8 mouse cellular contexts compared by ENCODE assay signal in genomic region chr8:120378306-120378705, GRCm38 (mm10).
DNase-seq lines count a peak whose midpoint lies in the region; ATAC-seq and TF ChIP-seq lines count a peak whose summit lies in the region.

No protein-coding gene starts in this region.

- 39% methylated on average over 16 of the region's 16 CpGs for WGBS in forebrain, embryonic 13.5 days
- 25% methylated on average over 16 of the region's 16 CpGs for WGBS in forebrain, embryonic 15.5 days
- 33% methylated on average over 16 of the region's 16 CpGs for WGBS in forebrain, postnatal 0 days
- 18% methylated on average over 16 of the region's 16 CpGs for WGBS in kidney, adult 2 months

- H3K36me3 ChIP-seq in forebrain, embryonic 13.5 days (ENCODE audit: poor library complexity, severe bottlenecking) = no peaks in the 10 kb centered on the region
- no peaks in the 10 kb centered on the region for H3K36me3 ChIP-seq in forebrain, embryonic 15.5 days
- no peaks in the 10 kb centered on the region for H3K36me3 ChIP-seq in forebrain, postnatal 0 days (ENCODE audit: insufficient read depth)
- H3K36me3 ChIP-seq in kidney, adult 2 months (ENCODE audit: control insufficient read depth, insufficient read depth, low read length) = no peaks in the 10 kb centered on the region

- H3K4me3 ChIP-seq in forebrain, embryonic 13.5 days = no peak overlapping the region
- H3K4me3 ChIP-seq in forebrain, embryonic 15.5 days = no peak overlapping the region
- H3K4me3 ChIP-seq in forebrain, postnatal 0 days (ENCODE audit: low read depth, low read length) = no peak overlapping the region
- no peak overlapping the region for H3K4me3 ChIP-seq in kidney, adult 2 months (ENCODE audit: insufficient read depth, low read depth, low read length)

- ATAC-seq in forebrain, embryonic 13.5 days = no peak
- ATAC-seq in forebrain, embryonic 15.5 days (replicated peaks) = no peak
- ATAC-seq in forebrain, postnatal 0 days = no peak

- intact Hi-C loops in left cerebral cortex, postnatal 14 days (cut with DNase I) = no loop called here

- no peak overlapping the region; the same call in 1 of the 2 replicates for H3K27ac ChIP-seq in forebrain, embryonic 13.5 days
- no peak overlapping the region; the same call in 1 of the 2 replicates for H3K27ac ChIP-seq in forebrain, embryonic 15.5 days (replicated peaks)
- H3K27ac ChIP-seq in forebrain, postnatal 0 days (ENCODE audit: low read depth, low read length) = no peak overlapping the region
- no peak overlapping the region for H3K27ac ChIP-seq in kidney, adult 2 months (ENCODE audit: insufficient read depth, low read depth, low read length)

- TF ChIP-seq POLR2A in kidney, adult 2 months (IDR thresholded peaks at IDR 0.05; ENCODE audit: low read depth, low read length) = no peak

- H3K27me3 ChIP-seq in forebrain, embryonic 13.5 days = no peaks in the 10 kb centered on the region
- no peaks in the 10 kb centered on the region for H3K27me3 ChIP-seq in forebrain, embryonic 15.5 days
- H3K27me3 ChIP-seq in forebrain, postnatal 0 days (ENCODE audit: insufficient read depth, low read length) = no peaks in the 10 kb centered on the region
- no peaks in the 10 kb centered on the region for H3K27me3 ChIP-seq in kidney, adult 2 months (replicated peaks; ENCODE audit: control insufficient read depth, insufficient read depth, low read length)

- no peak overlapping the region for H3K4me2 ChIP-seq in forebrain, embryonic 13.5 days
- H3K4me2 ChIP-seq in forebrain, embryonic 15.5 days (replicated peaks) = no peak overlapping the region
- H3K4me2 ChIP-seq in forebrain, postnatal 0 days (ENCODE audit: low read depth) = no peak overlapping the region

- no peak for TF ChIP-seq CTCF in forebrain, postnatal 0 days (IDR thresholded peaks at IDR 0.05; ENCODE audit: low read depth)
- TF ChIP-seq CTCF in kidney, adult 2 months (conservative IDR thresholded peaks at IDR 0.05; ENCODE audit: insufficient read depth, insufficient read length, low read depth, low read length) = no peak

- H3K4me1 ChIP-seq in forebrain, embryonic 13.5 days = peaks cover 96% of the 10 kb centered on the region
- peaks cover 86% of the 10 kb centered on the region for H3K4me1 ChIP-seq in forebrain, embryonic 15.5 days
- H3K4me1 ChIP-seq in forebrain, postnatal 0 days (ENCODE audit: insufficient read depth) = peaks cover 28% of the 10 kb centered on the region
- H3K4me1 ChIP-seq in kidney, adult 2 months (ENCODE audit: control insufficient read depth, insufficient read depth, low read length) = peaks cover 19% of the 10 kb centered on the region

- DNase-seq in ZHBTc4 (ENCODE audit: low read depth, low spot score) = peak; percentile 46
- DNase-seq in forebrain, postnatal 0 days = peak; percentile 60
- DNase-seq in kidney, adult 2 months = peak; percentile 94
- DNase-seq in lung, postnatal 10 days = peak; percentile 78
- DNase-seq in T-cell, adult 2 months (ENCODE audit: low spot score) = no peak
- DNase-seq in left cerebral cortex, postnatal 14 days (ENCODE audit: low spot score in 2 of 2) = no peak

- H3K9ac ChIP-seq in forebrain, embryonic 13.5 days = peak overlapping the region; percentile 23; the same call in 1 of the 2 replicates
- H3K9ac ChIP-seq in forebrain, embryonic 15.5 days (replicated peaks) = no peak overlapping the region; the same call in 1 of the 2 replicates
- no peak overlapping the region for H3K9ac ChIP-seq in forebrain, postnatal 0 days

- H3K9me3 ChIP-seq in forebrain, embryonic 13.5 days (replicated peaks) = no peaks in the 10 kb centered on the region
- H3K9me3 ChIP-seq in forebrain, embryonic 15.5 days = no peaks in the 10 kb centered on the region
- H3K9me3 ChIP-seq in forebrain, postnatal 0 days (ENCODE audit: low read length) = no peaks in the 10 kb centered on the region

Comparison
In these comparisons a context has a peak if more than half of its experiments do, and no peak if none do; other contexts are left out.
1. DNase-seq: peak in ZHBTc4 (single experiment), forebrain, postnatal 0 days (single experiment), kidney, adult 2 months (single experiment) and lung, postnatal 10 days (single experiment); none in T-cell, adult 2 months (single experiment) and left cerebral cortex, postnatal 14 days (0 of 2).